Mouse (Mus musculus) liver, adult (tissue): ENCODE results near the gene Rps2.

Experiments
- GATA4 ChIP-seq: IDR thresholded peaks from 2 replicates; pipeline ENCODE4 v1.6.1; 2014; ENCODE audit warnings: mild to moderate bottlenecking, low read length; ENCODE audit not compliant: insufficient replicate concordance

Gene Rps2

DNA sequence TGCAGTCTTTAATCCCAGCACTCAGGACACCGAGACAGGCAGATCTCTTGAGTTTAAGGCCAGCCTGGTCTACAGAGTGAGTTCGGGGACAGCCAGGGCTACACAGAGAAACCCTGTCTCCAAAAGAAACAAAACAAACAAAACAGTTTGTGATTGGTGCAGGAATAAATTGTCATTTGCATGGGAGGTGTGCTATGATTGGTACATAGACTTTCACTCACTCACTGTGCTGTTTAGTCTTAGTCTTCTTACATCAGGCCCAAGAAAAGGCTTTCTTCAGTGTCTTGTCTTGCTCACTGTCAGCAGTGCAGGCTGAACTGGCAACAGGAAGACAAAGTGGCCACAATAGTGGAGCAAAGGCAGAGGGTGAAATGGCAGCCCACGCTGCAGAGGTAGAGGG lies 26.5 kb downstream of the Rps2 start:
- TF ChIP-seq GATA4 = no peak

DNA sequence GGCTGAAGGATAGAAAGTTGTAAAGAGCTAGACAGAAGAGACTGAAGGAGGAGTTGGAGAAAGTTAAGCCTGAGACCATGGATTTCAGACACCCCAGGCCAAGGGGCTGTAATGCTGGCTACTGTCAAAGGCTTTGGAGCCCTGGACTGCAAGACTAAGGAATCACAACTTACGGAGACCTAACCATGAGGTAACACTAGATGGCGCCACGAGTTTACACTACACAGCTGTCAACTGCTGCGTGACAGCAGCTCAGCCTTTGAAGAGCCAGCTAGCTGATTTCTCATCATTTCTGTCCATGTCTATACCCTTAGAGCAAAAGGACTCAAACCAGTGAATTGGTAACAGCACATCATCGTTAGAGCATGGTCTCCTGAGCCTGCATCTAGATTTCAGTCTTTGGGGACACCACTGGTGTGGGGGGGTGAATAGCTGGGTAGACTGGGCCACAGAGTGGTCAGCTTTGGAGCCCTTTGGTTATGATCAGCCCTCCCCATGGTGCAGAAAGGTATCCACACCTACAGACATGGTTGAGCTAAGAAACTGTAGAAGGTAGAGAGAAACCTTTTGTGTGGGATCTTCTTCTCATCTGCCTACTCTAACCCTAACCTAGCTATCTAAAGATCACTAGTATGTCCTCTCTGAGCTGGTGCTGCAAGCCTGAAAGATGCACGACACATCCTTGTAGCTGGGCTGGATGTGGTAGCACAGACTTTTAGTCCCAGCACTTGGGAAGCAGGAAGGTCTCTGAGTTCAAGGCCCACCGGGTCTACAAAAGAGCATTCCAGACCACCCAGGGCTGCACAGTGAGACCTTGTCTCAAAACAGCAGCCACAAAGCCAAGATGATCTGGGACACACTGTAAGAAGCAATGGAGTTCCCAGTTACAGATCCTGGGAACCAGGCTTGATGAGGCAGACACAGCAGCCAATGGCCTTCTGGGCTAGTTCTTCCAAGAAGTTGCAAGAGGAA lies 27.9 kb downstream of the Rps2 start:
- TF ChIP-seq GATA4 = no peak

DNA sequence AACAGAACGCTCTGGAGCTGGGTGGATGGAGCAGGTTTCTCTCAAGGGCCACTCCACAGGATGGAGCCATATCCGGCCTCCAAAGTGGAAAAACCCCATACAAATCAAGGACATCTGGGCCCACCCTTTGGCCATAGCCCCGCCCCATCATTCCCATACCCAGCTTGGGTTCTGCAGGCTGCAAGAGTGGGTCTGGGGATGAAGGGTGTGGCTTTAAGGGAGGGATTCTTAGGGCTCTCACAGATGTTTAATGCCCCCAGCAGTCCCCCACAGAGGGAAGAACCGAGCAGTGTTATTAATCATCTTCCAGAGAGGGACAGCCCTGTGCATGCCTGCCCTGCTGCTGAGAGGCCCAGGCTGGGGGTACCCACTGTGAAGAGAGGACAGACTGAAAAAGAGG lies 29.1 kb downstream of the Rps2 start:
- TF ChIP-seq GATA4 = no peak

DNA sequence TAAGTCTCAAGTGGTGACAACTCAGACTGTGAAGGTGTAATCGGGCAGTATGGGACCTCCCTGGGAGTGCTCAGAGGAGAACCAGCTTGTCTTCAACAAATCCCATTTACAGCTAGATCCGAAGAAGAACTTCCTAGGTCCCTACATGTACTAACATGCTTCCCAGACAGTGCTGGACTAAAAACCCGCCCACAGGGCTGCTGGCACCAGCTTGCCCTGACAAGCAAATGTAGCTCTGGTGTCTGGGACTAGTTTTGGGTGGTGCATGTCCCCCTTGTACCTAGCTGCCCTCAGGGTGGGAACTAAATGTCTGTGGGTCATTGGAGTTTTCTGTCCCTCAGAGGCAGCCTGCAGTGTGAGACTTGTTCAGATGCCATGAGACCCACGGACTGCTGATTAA lies 33.6 kb downstream of the Rps2 start:
- TF ChIP-seq GATA4 = no peak

DNA sequence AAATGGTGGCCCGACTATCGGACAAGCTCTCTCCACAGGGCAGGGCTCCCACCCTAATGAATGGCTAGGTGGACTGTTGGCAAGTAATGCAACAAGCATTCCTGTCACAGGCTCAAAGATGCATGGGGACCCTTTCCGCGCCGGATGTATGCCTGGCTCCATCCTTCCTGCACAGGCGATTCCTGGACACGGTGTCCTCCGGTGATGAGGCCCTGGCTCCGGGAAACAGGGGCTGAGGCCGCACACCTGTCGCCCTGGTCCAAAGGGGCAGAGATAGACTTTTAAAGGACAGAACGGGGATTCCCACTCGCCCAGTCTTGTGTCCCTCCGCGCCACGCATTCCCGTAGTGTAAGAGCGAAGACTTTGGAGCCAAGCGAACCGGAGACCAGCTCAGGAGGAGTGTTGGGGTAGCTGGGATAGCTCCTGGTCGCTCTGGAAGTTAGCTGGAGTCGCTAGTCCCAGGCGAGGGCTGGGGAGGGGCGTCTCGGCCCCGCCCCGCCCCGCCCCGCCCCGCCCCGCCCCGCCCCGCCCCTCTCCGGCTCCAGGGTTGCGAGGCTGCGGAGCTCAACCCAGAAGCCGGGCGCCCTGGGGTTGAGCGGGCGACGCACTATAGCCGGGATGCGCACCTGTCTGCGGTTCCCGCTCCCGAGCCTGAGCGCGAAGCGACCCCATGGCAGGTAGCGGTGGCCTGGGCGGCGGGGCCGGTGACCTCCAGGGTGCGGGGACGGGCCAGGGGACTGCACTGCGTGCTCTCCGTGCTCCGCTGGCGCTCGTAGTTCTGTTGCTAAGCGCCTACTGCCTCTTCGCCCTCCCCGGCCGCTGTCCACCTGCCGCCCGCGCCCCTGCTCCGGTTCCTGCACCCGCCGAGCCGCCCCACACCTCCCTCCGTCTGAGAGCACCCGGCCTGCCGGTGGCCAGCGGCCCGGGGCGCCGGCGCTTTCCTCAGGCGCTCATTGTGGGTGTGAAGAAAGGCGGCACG lies 34.8 kb downstream of the Rps2 start, which contains the start of gene Hs3st6:
Hs3st6 (plus strand) TSS at position 574 of the 980 bp plus-strand sequence.
- no peak for TF ChIP-seq GATA4

DNA sequence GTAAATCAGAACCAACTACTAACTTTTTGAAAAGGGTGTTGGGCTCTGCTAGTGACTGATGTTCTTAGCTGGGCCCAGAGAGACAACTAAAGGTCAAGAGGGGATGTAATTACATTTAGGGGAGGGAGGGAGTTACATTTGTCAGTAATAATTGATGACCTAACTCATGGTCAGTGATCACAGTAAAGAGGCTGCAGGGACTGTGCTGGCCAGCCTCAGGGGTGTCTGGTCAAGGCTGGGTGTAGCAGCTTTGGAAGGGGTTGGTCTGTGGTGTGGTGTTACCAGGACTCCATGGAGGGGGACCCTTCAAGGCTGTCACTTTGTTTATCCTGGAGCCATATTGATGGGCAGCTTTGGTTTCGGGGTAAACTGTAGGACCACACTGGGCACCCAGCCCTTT lies 39.5 kb downstream of the Rps2 start:
- TF ChIP-seq GATA4 = no peak

DNA sequence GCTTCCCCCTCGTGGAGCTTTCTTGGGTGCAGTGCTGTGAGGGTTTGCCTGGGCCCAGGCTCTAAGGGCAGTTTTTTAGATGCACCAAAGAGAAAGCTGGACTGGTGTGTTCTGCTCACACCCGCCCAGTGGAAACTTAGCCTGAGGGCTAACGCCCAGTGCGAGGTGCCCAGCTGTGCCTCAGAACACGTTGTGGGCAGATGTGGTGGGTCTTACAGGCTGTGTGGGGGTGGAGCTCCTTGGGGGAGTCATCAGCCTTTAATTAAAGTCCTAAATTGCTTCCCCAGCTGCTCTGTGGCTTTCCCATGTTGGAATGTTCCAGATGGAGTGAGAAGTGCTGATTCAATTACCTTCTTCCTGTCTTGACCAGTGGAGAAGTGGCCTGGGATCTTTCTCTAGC lies 43.2 kb downstream of the Rps2 start:
- TF ChIP-seq GATA4 = no peak

DNA sequence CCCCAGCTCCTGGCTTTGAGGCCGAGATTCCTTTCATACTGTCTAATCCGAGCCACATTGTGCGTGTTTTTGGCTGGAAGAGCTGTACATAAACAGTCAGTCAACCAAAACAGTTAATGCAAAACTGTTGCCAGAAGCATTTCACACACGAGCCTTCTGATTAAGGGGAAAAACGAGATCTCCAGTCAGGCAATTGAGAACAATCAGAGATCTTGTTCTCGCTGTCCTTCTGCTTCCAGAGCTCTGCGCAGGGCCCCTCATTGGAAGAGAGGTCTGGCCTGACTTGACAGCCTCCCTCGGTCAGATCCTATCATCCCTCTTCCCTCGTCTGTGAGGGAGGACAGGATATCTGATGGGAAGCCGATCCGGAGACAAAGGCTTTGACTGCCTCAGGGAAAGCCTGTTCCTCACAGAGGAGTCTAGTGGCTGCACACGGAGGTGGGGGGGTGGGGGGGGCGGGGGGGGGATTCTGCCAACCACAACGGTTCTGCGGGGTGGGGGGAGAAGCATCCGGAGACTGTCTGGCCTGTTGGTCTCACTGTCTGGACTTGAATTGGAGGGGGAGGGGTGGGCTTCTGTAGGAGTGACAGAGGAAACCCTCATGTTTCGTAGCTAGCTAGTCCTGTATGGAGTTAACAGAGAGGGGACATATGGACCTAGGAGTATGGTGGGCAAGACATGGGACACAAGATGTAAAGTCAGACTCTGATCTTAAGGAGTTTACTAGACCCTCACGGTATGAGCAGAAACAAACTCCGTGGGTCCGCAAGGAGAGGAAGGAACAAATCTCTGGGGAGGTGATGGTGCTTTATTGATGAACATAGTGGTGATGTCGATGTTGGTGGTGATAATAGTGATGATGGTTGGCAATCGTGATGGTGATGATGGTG lies 47.3 kb downstream of the Rps2 start:
- no peak for TF ChIP-seq GATA4

DNA sequence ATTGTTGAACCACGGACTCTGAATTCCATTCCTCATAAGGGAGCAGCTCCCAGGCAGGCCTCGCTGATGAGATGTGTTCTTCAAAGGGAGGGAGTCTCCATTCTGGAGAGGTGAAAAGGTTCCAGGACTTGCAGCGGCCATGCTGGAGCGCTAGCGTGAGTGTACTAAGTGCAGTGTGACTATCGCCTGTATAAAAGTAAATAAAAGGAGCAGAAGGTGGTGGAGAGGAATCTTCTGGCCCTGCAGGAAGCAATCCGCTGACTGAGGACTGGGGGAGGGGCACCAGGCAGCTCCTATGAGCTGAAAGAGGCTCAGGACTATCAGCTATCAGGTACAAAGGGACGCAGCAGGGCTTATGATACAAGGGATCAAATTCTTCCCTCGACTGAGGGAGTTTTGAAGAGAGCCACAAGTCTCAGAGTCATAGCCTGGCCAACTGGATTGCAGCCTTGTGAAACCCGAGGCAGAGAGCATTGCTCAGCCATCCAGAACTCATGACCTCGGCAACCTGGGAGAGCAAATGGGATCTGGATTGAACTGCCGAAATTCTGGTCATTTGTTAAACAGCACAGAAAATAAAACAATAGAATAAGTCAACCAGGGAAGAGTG lies 48.5 kb downstream of the Rps2 start:
- no peak for TF ChIP-seq GATA4

DNA sequence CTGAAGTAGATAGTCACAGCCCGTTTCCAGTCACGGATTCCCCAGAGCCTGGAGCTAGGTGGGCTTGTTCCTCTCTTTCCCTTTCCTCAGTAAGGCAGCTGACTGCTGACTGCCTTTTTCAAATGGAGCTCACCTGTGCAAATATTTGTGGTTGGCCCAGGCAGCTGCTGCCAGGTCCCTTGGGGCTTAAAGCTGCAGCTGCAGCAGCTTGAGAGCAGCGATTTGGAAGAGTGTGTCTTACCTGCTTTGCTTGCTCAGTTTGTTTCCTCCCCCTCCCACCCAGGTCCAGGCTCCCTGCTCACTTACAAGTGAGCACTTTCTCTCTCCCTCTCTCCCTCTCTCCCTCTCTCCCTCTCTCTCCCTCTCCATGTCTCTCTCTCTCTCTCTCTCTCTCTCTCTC lies 51.2 kb downstream of the Rps2 start:
- no peak for TF ChIP-seq GATA4
